Mouse (Mus musculus) midbrain, postnatal 0 days (tissue): Measurements from ENCODE around the gene Tubg2. TPM values are rescaled to one million over a fixed set of nuclear protein-coding genes. Genes with fewer than 3 reads are reported as not detected.

Experiments
- ATAC-seq: fragments of 200-750 bp; cut with Nextera tagmentation; 2 replicates; pipeline ENCODE4 v1.8.0; 2017; ENCODE audit warnings: moderate number of reproducible peaks, mild to moderate bottlenecking, moderate TSS enrichment, moderate library complexity; ENCODE audit not compliant: low FRiP score
- DNase-seq: peaks from one replicate; pipeline ENCODE4 v3.0.0-alpha.2; 2015; ENCODE audit warnings: low spot score
- H3K27ac ChIP-seq: fragments of 300-500 bp; sonication (generic); 2 replicates; pipeline ENCODE4 v1.5.1; 2014; ENCODE audit warnings: low read depth, mild to moderate bottlenecking, low read length, mixed read lengths
- H3K27me3 ChIP-seq: fragments of 300-500 bp; sonication (generic); 2 replicates; pipeline ENCODE4 v1.6.1; 2014; ENCODE audit warnings: low read length, control low read depth, mixed read lengths; ENCODE audit not compliant: insufficient read depth
- H3K36me3 ChIP-seq: fragments of 300-500 bp; sonication (generic); 2 replicates; pipeline ENCODE4 v1.6.1; 2014; ENCODE audit warnings: low read length, control low read depth, mixed read lengths; ENCODE audit not compliant: insufficient read depth
- H3K4me1 ChIP-seq: fragments of 300-500 bp; sonication (generic); 2 replicates; pipeline ENCODE4 v1.6.1; 2014; ENCODE audit warnings: mild to moderate bottlenecking, control low read depth, antibody characterized with exemption, low read length, mixed read lengths; ENCODE audit not compliant: insufficient read depth
- H3K4me2 ChIP-seq: fragments of 300-500 bp; sonication (generic); 2 replicates; pipeline ENCODE4 v1.6.1; 2014; ENCODE audit warnings: low read depth, mild to moderate bottlenecking, low read length, mixed read lengths; ENCODE audit not compliant: poor library complexity, severe bottlenecking
- H3K4me3 ChIP-seq: fragments of 300-500 bp; sonication (generic); 2 replicates; pipeline ENCODE4 v1.5.1; 2014; ENCODE audit warnings: low read depth, mild to moderate bottlenecking, low read length, moderate library complexity
- H3K9ac ChIP-seq: fragments of 300-500 bp; sonication (generic); replicated peaks from 2 replicates; pipeline ENCODE4 v1.6.1; 2014; ENCODE audit warnings: mild to moderate bottlenecking, low read length, moderate library complexity, mixed read lengths; ENCODE audit not compliant: poor library complexity, severe bottlenecking
- H3K9me3 ChIP-seq: fragments of 300-500 bp; sonication (generic); 2 replicates; pipeline ENCODE4 v1.6.1; 2016; ENCODE audit warnings: low read length, control low read depth
- CTCF ChIP-seq: IDR thresholded peaks from 2 replicates; pipeline ENCODE4 v1.5.1; 2016; ENCODE audit warnings: antibody characterized with exemption, mild to moderate bottlenecking
- WGBS: fragments of 180-500 bp; shearing (Covaris S2); extraction: QIAGEN DNeasy Blood & Tissue Kit; methylation state at CpG from one replicate; pipeline ENCODE4 v1.1.7; 2014; 5-methylcytosine and 5-hydroxymethylcytosine counted together
- polyA plus RNA-seq: library from polyadenylated mRNA; unstranded; fragments of >200 nt; fragmentation: Nextera tagmentation; extraction: Ambion mirVana; gene quantifications from 2 replicates; pipeline ENCODE4 v1.2.1, GENCODE M21; 2015
- total RNA-seq: library from RNA; depleted of rRNA; stranded (reverse); fragments of >200 nt; gene quantifications from 2 replicates; pipeline ENCODE4 v1.2.3, GENCODE M21; 2014

Tubg2 gene
- total and polyA plus RNA-seq, 2 experiments from 2014 or later: 40.6 to 86.1 TPM

- Histone ChIP-seq H3K4me1 (no peaks in the 10 kb centered on the region), H3K27me3 (peaks cover 25% of the 10 kb centered on the region), H3K4me2 (no peak overlapping the region), H3K4me3 (no peak overlapping the region), H3K27ac (no peak overlapping the region), H3K9ac (no peak overlapping the region), H3K36me3 (peaks cover 32% of the 10 kb centered on the region), H3K9me3 (no peaks in the 10 kb centered on the region)
- DNase-seq: no peak
- no peak for TF ChIP-seq CTCF
- no peak for ATAC-seq
- WGBS: 91% methylated on average over 15 of the region's 15 CpGs
Observed at GRCm38 (mm10) chr11:101161551-101161950, 5.8 kb downstream of the Tubg2 start.

- ATAC-seq: no peak
- WGBS: 58% methylated on average over 5 of the region's 5 CpGs
Observed at GRCm38 (mm10) chr11:101162301-101162700, 6.6 kb downstream of the Tubg2 start.

GRCm38 (mm10) chr11:101162772-101163171, 7.1 kb downstream of the Tubg2 start:
- WGBS: 51% methylated on average over 5 of the region's 5 CpGs
- Histone ChIP-seq H3K27ac (no peak overlapping the region), H3K4me2 (no peak overlapping the region), H3K4me1 (no peaks in the 10 kb centered on the region), H3K9me3 (no peaks in the 10 kb centered on the region), H3K27me3 (peaks cover 37% of the 10 kb centered on the region), H3K36me3 (peaks cover 41% of the 10 kb centered on the region), H3K4me3 (no peak overlapping the region), H3K9ac (no peak overlapping the region)
- DNase-seq: peak; percentile 67
- ATAC-seq: 0 out of 2 replicates have a peak, but pooled peaks have one; percentile 16
- TF ChIP-seq CTCF: no peak

More at GRCm38 (mm10) chr11:101162301-101162700, 6.6 kb downstream of the Tubg2 start:
- Histone ChIP-seq H3K36me3 (peaks cover 37% of the 10 kb centered on the region), H3K27ac (no peak overlapping the region), H3K4me3 (no peak overlapping the region), H3K4me1 (no peaks in the 10 kb centered on the region), H3K27me3 (peaks cover 33% of the 10 kb centered on the region), H3K4me2 (no peak overlapping the region), H3K9ac (no peak overlapping the region), H3K9me3 (no peaks in the 10 kb centered on the region)
- DNase-seq: no peak
- no peak for TF ChIP-seq CTCF

GRCm38 (mm10) chr11:101163476-101164350, 8.0 kb downstream of the Tubg2 start:
- 30% methylated on average over 48 of the region's 49 CpGs for WGBS
- H3K36me3 ChIP-seq: peaks cover 42% of the 10 kb centered on the region
- peaks cover 47% of the 10 kb centered on the region for H3K27me3 ChIP-seq

GRCm38 (mm10) chr11:101164351-101164665, 8.6 kb downstream of the Tubg2 start:
- Histone ChIP-seq H3K9me3 (no peaks in the 10 kb centered on the region), H3K27ac (no peak overlapping the region), H3K4me1 (no peaks in the 10 kb centered on the region; the same call in 1 of the 2 replicates), H3K4me2 (peak overlapping the region; percentile 32; the same call in 1 of the 2 replicates), H3K36me3 (peaks cover 42% of the 10 kb centered on the region), H3K27me3 (peaks cover 48% of the 10 kb centered on the region), H3K4me3 (peak overlapping the region; percentile 9; the same call in 1 of the 2 replicates), H3K9ac (0 out of 2 replicates have a peak overlapping the region, but pooled peaks have one; percentile 13)
- no peak for TF ChIP-seq CTCF
- 34% methylated on average over 20 of the region's 21 CpGs for WGBS
- no peak for DNase-seq
- no peak for ATAC-seq

More at GRCm38 (mm10) chr11:101163476-101164350, 8.0 kb downstream of the Tubg2 start:
- peak overlapping the region; percentile 32; the same call in 1 of the 2 replicates for H3K4me2 ChIP-seq
- 0 out of 2 replicates have a peak overlapping the region, but pooled peaks have one; percentile 13 for H3K9ac ChIP-seq
- no peak for ATAC-seq
- no peak for DNase-seq
- H3K27ac ChIP-seq: no peak overlapping the region
- TF ChIP-seq CTCF: no peak
- peak overlapping the region; percentile 9; the same call in 1 of the 2 replicates for H3K4me3 ChIP-seq
- no peaks in the 10 kb centered on the region for H3K9me3 ChIP-seq
- no peaks in the 10 kb centered on the region for H3K4me1 ChIP-seq
